Mouse (Mus musculus) myocyte (in vitro differentiated cells): ENCODE measurements around the gene Faap100.

Source experiments
- CEBPB ChIP-seq: IDR thresholded peaks from 2 replicates; pipeline ENCODE4 v1.6.1; 2011; ENCODE audit warnings: mild to moderate bottlenecking, moderate library complexity; ENCODE audit not compliant: poor library complexity, insufficient read depth, severe bottlenecking
- E2F4 ChIP-seq: IDR thresholded peaks from one replicate; pipeline ENCODE4 v1.6.1; 2011; ENCODE audit warnings: mild to moderate bottlenecking, control low read depth, moderate library complexity; ENCODE audit not compliant: insufficient read depth
- MAX ChIP-seq: IDR thresholded peaks from one replicate; pipeline ENCODE4 v1.6.1; 2011; ENCODE audit warnings: low read depth, mild to moderate bottlenecking, control low read depth
- MYOD1 ChIP-seq, 3 experiments: IDR thresholded peaks; one replicate each; pipeline ENCODE4 v1.6.1; 2011; ENCODE audit warnings: control low read depth in 2 of 3, low read depth in 2 of 3, mild to moderate bottlenecking in 2 of 3, moderate library complexity in 1 of 3; ENCODE audit not compliant: insufficient read length in 2 of 3, control insufficient read depth in 1 of 3
- MYOG ChIP-seq, 3 experiments: IDR thresholded peaks; one replicate each; pipeline ENCODE4 v1.6.1; 2011; ENCODE audit warnings: control low read depth in 2 of 3, low read depth in 2 of 3, mild to moderate bottlenecking in 2 of 3; ENCODE audit not compliant: insufficient read length in 2 of 3, control insufficient read depth in 1 of 3, insufficient read depth in 1 of 3
- POLR2A ChIP-seq: IDR thresholded peaks from one replicate; pipeline ENCODE4 v1.6.1; 2011; ENCODE audit warnings: low read depth, mild to moderate bottlenecking, control low read depth, moderate library complexity; ENCODE audit not compliant: insufficient read length
- POLR2AphosphoS2 ChIP-seq: IDR thresholded peaks from one replicate; pipeline ENCODE4 v1.6.1; 2011; ENCODE audit warnings: low read depth, control low read depth; ENCODE audit not compliant: insufficient read length
- REST ChIP-seq: IDR thresholded peaks from one replicate; pipeline ENCODE4 v1.6.1; 2011; ENCODE audit warnings: mild to moderate bottlenecking, control low read depth, moderate library complexity; ENCODE audit not compliant: insufficient read depth, insufficient read length
- SRF ChIP-seq: IDR thresholded peaks from one replicate; pipeline ENCODE4 v1.6.1; 2011; ENCODE audit warnings: low read depth; ENCODE audit not compliant: control insufficient read depth, insufficient read length
- TCF12 ChIP-seq: IDR thresholded peaks from one replicate; pipeline ENCODE4 v1.6.1; 2011; ENCODE audit warnings: mild to moderate bottlenecking, control low read depth; ENCODE audit not compliant: poor library complexity, insufficient read depth, severe bottlenecking
- TCF3 ChIP-seq: IDR thresholded peaks from one replicate; pipeline ENCODE4 v1.6.1; 2011; ENCODE audit warnings: low read depth, control low read depth; ENCODE audit not compliant: insufficient read length
- USF1 ChIP-seq: IDR thresholded peaks from one replicate; pipeline ENCODE4 v1.6.1; 2011; ENCODE audit warnings: low read depth, mild to moderate bottlenecking, control low read depth, moderate library complexity

DNA sequence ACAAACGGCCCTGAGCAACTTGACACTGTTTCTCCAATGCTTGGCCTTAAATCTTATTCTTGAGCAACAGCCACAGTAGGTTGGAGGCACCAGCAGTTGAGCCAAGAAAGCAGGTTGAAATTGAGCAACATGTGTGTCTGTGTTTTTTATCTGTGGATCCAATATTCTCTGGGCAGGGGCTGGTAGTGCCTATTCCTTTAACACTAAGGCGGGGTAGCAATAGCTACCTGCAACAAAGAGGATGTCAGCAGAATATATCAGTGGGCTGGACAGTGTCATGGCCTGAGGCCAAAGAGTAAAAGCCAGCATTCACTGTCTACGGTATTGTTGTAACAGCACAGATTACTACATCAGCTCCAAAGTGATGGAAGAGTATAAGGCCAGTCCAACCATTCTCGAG is 17.1 kb upstream of the Faap100 start:
- no peak for TF ChIP-seq POLR2A
- no peak for TF ChIP-seq SRF
- no peak for TF ChIP-seq CEBPB
- TF ChIP-seq POLR2AphosphoS2, result no peak
- TF ChIP-seq E2F4, result no peak
- TF ChIP-seq MAX, result no peak
- no peak for TF ChIP-seq MYOD1 (IDR thresholded peaks at IDR 0.05; ENCODE audit: control insufficient read depth in 1 of 3, insufficient read length in 2 of 3, low read depth in 2 of 3)
- TF ChIP-seq USF1, result no peak
- TF ChIP-seq TCF12, result no peak
- TF ChIP-seq MYOG (IDR thresholded peaks at IDR 0.05; ENCODE audit: control insufficient read depth in 1 of 3, insufficient read depth in 1 of 3, insufficient read length in 2 of 3, low read depth in 2 of 3), result no peak
- TF ChIP-seq TCF3, result no peak
- no peak for TF ChIP-seq REST
